Mouse (Mus musculus): ENCODE data around the gene Psd.

DNA sequence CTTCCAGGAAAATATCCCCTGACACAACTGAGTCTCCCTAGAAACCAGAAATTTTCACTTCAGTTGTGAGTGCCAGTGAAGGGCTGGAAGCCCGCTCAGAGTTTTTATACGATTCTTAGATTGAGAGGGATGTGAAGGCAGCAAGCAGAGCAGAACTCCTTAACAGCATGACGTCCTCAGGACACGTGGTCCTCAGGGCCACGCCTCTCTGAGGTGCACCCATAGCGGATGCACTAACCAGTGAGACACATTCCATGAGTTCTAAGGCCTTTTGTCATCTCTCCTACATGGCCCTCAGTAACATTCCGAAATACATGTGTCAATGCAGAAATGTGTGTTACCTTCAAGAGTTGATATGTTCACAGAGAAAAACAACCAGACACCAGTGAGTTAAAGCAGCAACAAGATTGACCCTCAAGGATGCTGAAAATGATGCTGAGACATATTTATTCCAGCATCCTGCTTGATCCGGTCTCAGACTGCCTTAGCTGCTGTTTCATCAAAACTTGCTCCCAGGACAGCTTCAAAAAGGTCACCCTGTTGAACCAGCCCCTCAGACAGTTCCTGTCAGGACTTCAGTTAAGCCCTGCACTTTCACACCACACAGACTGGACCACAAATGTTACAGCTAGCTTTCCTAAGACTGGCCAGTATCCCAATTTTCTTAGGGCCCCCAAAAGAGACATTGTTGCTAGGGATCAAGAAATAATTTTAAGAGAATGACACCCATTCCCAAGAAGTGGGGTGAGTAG is 26.5 kb downstream of the Psd start:
- no peak for TF ChIP-seq POLR2A (IDR thresholded peaks at IDR 0.05; ENCODE audit: low read depth, low read length)
- no peak for TF ChIP-seq CTCF (conservative IDR thresholded peaks at IDR 0.05; ENCODE audit: insufficient read depth, insufficient read length, low read depth, low read length)

Measured in kidney, adult 2 months (tissue).